In the genomic region with DNA sequence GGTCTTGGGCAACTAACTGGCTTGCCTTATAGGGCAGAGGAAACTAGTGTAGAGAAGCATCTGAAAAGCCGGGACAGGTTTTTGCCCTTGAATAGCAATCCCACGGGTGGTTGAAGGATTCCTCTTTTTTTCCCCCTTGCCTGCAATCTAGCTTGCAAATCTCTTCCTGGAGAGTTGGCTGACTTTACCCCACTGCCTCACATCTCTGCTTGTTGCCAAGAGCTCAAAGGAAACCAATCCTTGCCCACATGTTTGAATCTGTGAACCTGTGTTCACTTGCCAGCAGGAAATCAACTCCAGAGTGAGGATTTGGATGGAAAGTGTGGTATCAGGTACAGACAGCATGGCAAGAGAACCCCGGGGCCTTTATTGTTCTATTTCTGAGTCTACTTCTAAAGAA, we compare ENCODE assay signal across 25 mouse cellular contexts.
"Had no signal": no experiment of that assay in that cellular context is flagged by ENCODE, and none has a peak within 500 bp of the region (broad histone marks: within the 10 kb centered on the region; RNA-seq: fewer than 3 reads in every experiment).

No protein-coding gene starts in this region.

- ATAC-seq: hindbrain, postnatal 0 days; intestine, embryonic 16.5 days; liver, embryonic 12.5 days had no signal

- H3K4me3 ChIP-seq: heart, adult 2 months; heart, embryonic 13.5 days; heart, embryonic 15.5 days; hindbrain, embryonic 13.5 days; hindbrain, embryonic 15.5 days; kidney, embryonic 15.5 days; limb, embryonic 13.5 days; limb, embryonic 15.5 days; liver, embryonic 12.5 days had no signal

- H3K27ac ChIP-seq: heart, adult 2 months; heart, embryonic 13.5 days; heart, embryonic 15.5 days; hindbrain, embryonic 13.5 days; hindbrain, embryonic 15.5 days; hindbrain, postnatal 0 days; kidney, embryonic 15.5 days; kidney, postnatal 0 days; limb, embryonic 13.5 days; limb, embryonic 15.5 days; liver, embryonic 12.5 days; liver, embryonic 14.5 days had no signal

- DNase-seq: gastrocnemius, postnatal 10 days; gastrocnemius, postnatal 25 days; heart, adult 2 months; heart, postnatal 14 days; heart, postnatal 36 days; kidney, adult 11 months; kidney, adult 2 months; kidney, adult 9 months; kidney, postnatal 14 days; kidney, postnatal 36 days; layer of hippocampus, adult 9-11 months; layer of hippocampus, postnatal 36 days; left cerebral cortex, postnatal 4 days had no signal
